Mouse (Mus musculus) stomach, embryonic 16.5 days (tissue): ENCODE measurements around the gene Rnf17. TPM values are rescaled to one million over a fixed set of nuclear protein-coding genes. Genes with fewer than 3 reads are reported as not detected.
A peak's percentile ranks its signal among the peaks of the same experiment; 100 is the strongest.

ENCODE experiments used
- ATAC-seq: fragments of 200-750 bp; cut with Nextera tagmentation; 2 replicates; pipeline ENCODE4 v1.8.0; 2017; ENCODE audit warnings: moderate number of reproducible peaks, moderate TSS enrichment; ENCODE audit not compliant: insufficient read depth, low FRiP score
- H3K27ac ChIP-seq: fragments of 300-500 bp; sonication (generic); 2 replicates; pipeline ENCODE4 v1.5.1; 2014; ENCODE audit warnings: low read length
- H3K27me3 ChIP-seq: fragments of 300-500 bp; sonication (generic); 2 replicates; pipeline ENCODE4 v1.6.1; 2014; ENCODE audit warnings: low read length, control low read depth, mixed read lengths; ENCODE audit not compliant: control insufficient read depth, insufficient read depth
- H3K36me3 ChIP-seq: fragments of 300-500 bp; sonication (generic); 2 replicates; pipeline ENCODE4 v1.6.1; 2014; ENCODE audit warnings: low read length; ENCODE audit not compliant: control insufficient read depth, insufficient read depth
- H3K4me1 ChIP-seq: fragments of 300-500 bp; sonication (generic); 2 replicates; pipeline ENCODE4 v1.6.1; 2014; ENCODE audit warnings: low read length, control low read depth, mixed read lengths; ENCODE audit not compliant: control insufficient read depth, insufficient read depth
- H3K4me2 ChIP-seq: fragments of 300-500 bp; sonication (generic); 2 replicates; pipeline ENCODE4 v1.6.1; 2014; ENCODE audit warnings: low read depth, low read length, mixed read lengths
- H3K4me3 ChIP-seq: fragments of 300-500 bp; sonication (generic); replicated peaks from 2 replicates; pipeline ENCODE4 v1.5.1; 2014; ENCODE audit warnings: mild to moderate bottlenecking, low read length
- H3K9ac ChIP-seq: fragments of 300-500 bp; sonication (generic); 2 replicates; pipeline ENCODE4 v1.6.1; 2014; ENCODE audit warnings: low read length
- H3K9me3 ChIP-seq: fragments of 300-500 bp; sonication (generic); replicated peaks from 2 replicates; pipeline ENCODE4 v1.6.1; 2016; ENCODE audit warnings: low read length, control low read depth; ENCODE audit not compliant: control insufficient read depth
- WGBS: fragments of 180-500 bp; shearing (Covaris S2); extraction: QIAGEN DNeasy Blood & Tissue Kit; methylation state at CpG from one replicate; pipeline ENCODE4 v1.1.7; 2014; 5-methylcytosine and 5-hydroxymethylcytosine counted together
- polyA plus RNA-seq: library from polyadenylated mRNA; unstranded; fragments of >200 nt; fragmentation: Nextera tagmentation; extraction: Ambion mirVana; gene quantifications from 2 replicates; pipeline ENCODE4 v1.2.1, GENCODE M21; 2015

Gene Rnf17
- polyA plus RNA-seq = 1.2 and 1.4 TPM in 2 replicates

- no peaks in the 10 kb centered on the region for H3K9me3 ChIP-seq
- H3K27ac ChIP-seq = no peak within 1 kb of the TSS
- WGBS = 66% methylated on average over 34 of the region's 34 CpGs
- no peaks in the 10 kb centered on the region for H3K27me3 ChIP-seq
- no peak within 1 kb of the TSS for H3K9ac ChIP-seq
- H3K36me3 ChIP-seq = no peaks in the 10 kb centered on the region
- no peaks in the 10 kb centered on the region for H3K4me1 ChIP-seq
- peak within 1 kb of the TSS; percentile 4; the same call in 1 of the 2 replicates for H3K4me2 ChIP-seq
- H3K4me3 ChIP-seq = no peak within 1 kb of the TSS; the same call in 1 of the 2 replicates
- no peak for ATAC-seq
Measured at GRCm38 (mm10) chr14:56402311-56403071, at the start of gene Rnf17. TSS of gene Rnf17 (plus strand) at chr14:56402581.

- H3K4me1 ChIP-seq = no peaks in the 10 kb centered on the region
- no peak overlapping the region for H3K9ac ChIP-seq
- no peaks in the 10 kb centered on the region for H3K27me3 ChIP-seq
- no peak overlapping the region for H3K4me3 ChIP-seq
- no peak overlapping the region for H3K4me2 ChIP-seq
- 53% methylated on average over 3 of the region's 3 CpGs for WGBS
- no peaks in the 10 kb centered on the region for H3K36me3 ChIP-seq
- H3K9me3 ChIP-seq = no peaks in the 10 kb centered on the region
- H3K27ac ChIP-seq = no peak overlapping the region
- ATAC-seq = no peak
Measured at GRCm38 (mm10) chr14:56354803-56355202, 47.6 kb upstream of the Rnf17 start.

GRCm38 (mm10) chr14:56355396-56355795, 47.0 kb upstream of the Rnf17 start:
- H3K36me3 ChIP-seq = no peaks in the 10 kb centered on the region
- H3K4me1 ChIP-seq = no peaks in the 10 kb centered on the region
- H3K9me3 ChIP-seq = no peaks in the 10 kb centered on the region
- H3K4me3 ChIP-seq = no peak overlapping the region
- H3K9ac ChIP-seq = no peak overlapping the region
- H3K27ac ChIP-seq = no peak overlapping the region
- H3K27me3 ChIP-seq = no peaks in the 10 kb centered on the region
- no peak overlapping the region for H3K4me2 ChIP-seq
- WGBS = 41% methylated on average over 8 of the region's 8 CpGs
- ATAC-seq = no peak; the same call in 1 of the 2 replicates

GRCm38 (mm10) chr14:56356196-56356595, 46.2 kb upstream of the Rnf17 start:
- no peaks in the 10 kb centered on the region for H3K27me3 ChIP-seq
- no peak overlapping the region for H3K27ac ChIP-seq
- H3K4me3 ChIP-seq = no peak overlapping the region
- H3K4me2 ChIP-seq = no peak overlapping the region
- H3K4me1 ChIP-seq = no peaks in the 10 kb centered on the region
- H3K36me3 ChIP-seq = no peaks in the 10 kb centered on the region
- H3K9ac ChIP-seq = no peak overlapping the region
- H3K9me3 ChIP-seq = no peaks in the 10 kb centered on the region
- WGBS = 87% methylated on average over 6 of the region's 6 CpGs
- ATAC-seq = no peak

GRCm38 (mm10) chr14:56358422-56358821, 44.0 kb upstream of the Rnf17 start:
- no peak overlapping the region for H3K4me2 ChIP-seq
- no peaks in the 10 kb centered on the region for H3K4me1 ChIP-seq
- H3K9me3 ChIP-seq = no peaks in the 10 kb centered on the region
- H3K36me3 ChIP-seq = no peaks in the 10 kb centered on the region
- 75% methylated on average over 7 of the region's 7 CpGs for WGBS
- H3K27me3 ChIP-seq = peaks cover 4% of the 10 kb centered on the region
- no peak overlapping the region for H3K4me3 ChIP-seq
- H3K27ac ChIP-seq = no peak overlapping the region
- H3K9ac ChIP-seq = no peak overlapping the region
- ATAC-seq = no peak

- no peak overlapping the region for H3K27ac ChIP-seq
Measured at GRCm38 (mm10) chr14:56359131-56359530, 43.2 kb upstream of the Rnf17 start.

GRCm38 (mm10) chr14:56364711-56365237, 37.6 kb upstream of the Rnf17 start, which contains the start of gene Atp12a:
TSS of gene Atp12a (plus strand) at chr14:56365068.
- peaks cover 33% of the 10 kb centered on the region for H3K27me3 ChIP-seq
- H3K9me3 ChIP-seq = no peaks in the 10 kb centered on the region
- ATAC-seq = peak; percentile 47; the same call in 1 of the 2 replicates
- H3K4me1 ChIP-seq = peaks cover 4% of the 10 kb centered on the region; the same call in 1 of the 2 replicates
- peak within 1 kb of the TSS; percentile 43 for H3K4me3 ChIP-seq
- H3K36me3 ChIP-seq = no peaks in the 10 kb centered on the region
- H3K4me2 ChIP-seq = peak within 1 kb of the TSS; percentile 75
- 1% methylated on average over 48 of the region's 48 CpGs for WGBS
- peak within 1 kb of the TSS; percentile 60 for H3K9ac ChIP-seq
- H3K27ac ChIP-seq = no peak within 1 kb of the TSS

More at GRCm38 (mm10) chr14:56359131-56359530, 43.2 kb upstream of the Rnf17 start:
- H3K4me1 ChIP-seq = no peaks in the 10 kb centered on the region
- ATAC-seq = no peak
- H3K27me3 ChIP-seq = peaks cover 11% of the 10 kb centered on the region
- 72% methylated on average over 6 of the region's 6 CpGs for WGBS
- H3K36me3 ChIP-seq = no peaks in the 10 kb centered on the region
- H3K9me3 ChIP-seq = no peaks in the 10 kb centered on the region
- no peak overlapping the region for H3K9ac ChIP-seq
- H3K4me3 ChIP-seq = no peak overlapping the region
- no peak overlapping the region for H3K4me2 ChIP-seq

- H3K4me1 ChIP-seq = peaks cover 4% of the 10 kb centered on the region; the same call in 1 of the 2 replicates
- no peak overlapping the region for H3K27ac ChIP-seq
- H3K36me3 ChIP-seq = no peaks in the 10 kb centered on the region
- H3K9me3 ChIP-seq = no peaks in the 10 kb centered on the region
- peaks cover 33% of the 10 kb centered on the region for H3K27me3 ChIP-seq
- H3K4me2 ChIP-seq = peak overlapping the region; percentile 75
- 25% methylated on average over 8 of the region's 8 CpGs for WGBS
- H3K9ac ChIP-seq = peak overlapping the region; percentile 60
- ATAC-seq = no peak
- peak overlapping the region; percentile 43 for H3K4me3 ChIP-seq
Measured at GRCm38 (mm10) chr14:56365292-56365691, 37.1 kb upstream of the Rnf17 start.

- Histone ChIP-seq H3K4me2 (peak overlapping the region; percentile 30), H3K27ac (no peak overlapping the region), H3K4me1 (peaks cover 4% of the 10 kb centered on the region; the same call in 1 of the 2 replicates), H3K4me3 (no peak overlapping the region), H3K36me3 (no peaks in the 10 kb centered on the region), H3K9me3 (no peaks in the 10 kb centered on the region), H3K9ac (no peak overlapping the region), H3K27me3 (peaks cover 33% of the 10 kb centered on the region)
- 18% methylated on average over 15 of the region's 15 CpGs for WGBS
- ATAC-seq = no peak
Measured at GRCm38 (mm10) chr14:56366712-56367111, 35.7 kb upstream of the Rnf17 start.
